Mouse (Mus musculus) kidney, postnatal 0 days (tissue): ENCODE measurements at regions not wholly inside any gene's neighbourhood (a gene's known extent, or its start where the extent isn't known, plus 50 kb on each side); places are given as distances from the start of the nearest gene placed in this dataset.
A peak's percentile ranks its signal among the peaks of the same experiment; 100 is the strongest.

Source experiments
- ATAC-seq: fragments of 200-750 bp; cut with Nextera tagmentation; replicated peaks from 2 replicates; pipeline ENCODE4 v1.8.0; 2017; ENCODE audit warnings: low read depth, moderate number of reproducible peaks, moderate TSS enrichment, moderate library complexity; ENCODE audit not compliant: low FRiP score
- DNase-seq: peaks from one replicate; pipeline ENCODE4 v3.0.0-alpha.2; 2016; ENCODE audit warnings: low spot score
- H3K27ac ChIP-seq: fragments of 300-500 bp; sonication (generic); 2 replicates; pipeline ENCODE4 v1.5.1; 2014; ENCODE audit warnings: mild to moderate bottlenecking
- H3K27me3 ChIP-seq: fragments of 300-500 bp; sonication (generic); 2 replicates; pipeline ENCODE4 v1.6.1; 2014; ENCODE audit warnings: low read length, mixed read lengths; ENCODE audit not compliant: insufficient read depth
- H3K36me3 ChIP-seq: fragments of 300-500 bp; sonication (generic); 2 replicates; pipeline ENCODE4 v1.6.1; 2014; ENCODE audit warnings: low read length, mixed read lengths; ENCODE audit not compliant: insufficient read depth
- H3K4me1 ChIP-seq: fragments of 300-500 bp; sonication (generic); replicated peaks from 2 replicates; pipeline ENCODE4 v1.6.1; 2014; ENCODE audit warnings: antibody characterized with exemption, low read length, mixed read lengths; ENCODE audit not compliant: insufficient read depth
- H3K4me2 ChIP-seq: fragments of 300-500 bp; sonication (generic); 2 replicates; pipeline ENCODE4 v1.6.1; 2014; ENCODE audit warnings: mild to moderate bottlenecking, low read length, moderate library complexity, mixed read lengths
- H3K4me3 ChIP-seq: fragments of 300-500 bp; sonication (generic); replicated peaks from 2 replicates; pipeline ENCODE4 v1.5.1; 2014; ENCODE audit warnings: low read depth, low read length
- H3K9ac ChIP-seq: fragments of 300-500 bp; sonication (generic); 2 replicates; pipeline ENCODE4 v1.6.1; 2014; ENCODE audit warnings: low read depth, low read length
- H3K9me3 ChIP-seq: fragments of 300-500 bp; sonication (generic); replicated peaks from 2 replicates; pipeline ENCODE4 v1.6.1; 2016; ENCODE audit warnings: low read length, inconsistent platforms, mixed read lengths
- CTCF ChIP-seq: IDR thresholded peaks from 2 replicates; pipeline ENCODE4 v1.5.1; 2016; ENCODE audit warnings: antibody characterized with exemption, low read depth, mild to moderate bottlenecking, moderate library complexity
- WGBS: fragments of 180-500 bp; shearing (Covaris S2); extraction: QIAGEN DNeasy Blood & Tissue Kit; methylation state at CpG from one replicate; pipeline ENCODE4 v1.1.7; 2014; 5-methylcytosine and 5-hydroxymethylcytosine counted together

DNA sequence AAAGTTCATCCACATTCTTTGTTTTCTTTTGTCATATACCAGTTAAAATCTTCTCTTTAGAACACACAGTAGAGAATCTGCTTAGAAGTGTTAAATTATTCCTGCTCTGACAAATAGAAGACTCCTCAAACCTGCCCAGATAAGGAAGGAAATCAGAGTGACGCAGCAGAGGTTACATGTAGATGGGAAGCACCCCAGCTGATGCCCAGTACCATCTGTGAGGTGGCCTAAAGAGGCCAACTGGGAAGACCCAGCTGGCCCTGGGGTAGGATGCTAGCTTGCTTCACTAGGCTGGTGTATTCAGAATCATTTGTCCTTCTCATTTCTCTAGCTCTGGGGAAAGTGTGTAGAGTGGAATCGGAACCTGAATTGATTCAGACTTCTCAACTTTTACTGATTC, 242.6 kb upstream of the Erbb4 start:
- WGBS = 89% methylated on average over 2 of the region's 2 CpGs
- H3K4me1 ChIP-seq = no peaks in the 10 kb centered on the region
- ATAC-seq (no peak), DNase-seq (no peak)
- no peaks in the 10 kb centered on the region for H3K27me3 ChIP-seq
- no peak for TF ChIP-seq CTCF
- H3K9me3 ChIP-seq = no peaks in the 10 kb centered on the region
- H3K9ac ChIP-seq = no peak overlapping the region
- no peak overlapping the region for H3K4me3 ChIP-seq
- H3K4me2 ChIP-seq = no peak overlapping the region
- H3K27ac ChIP-seq = no peak overlapping the region
- no peaks in the 10 kb centered on the region for H3K36me3 ChIP-seq

- DNase-seq (no peak), ATAC-seq (no peak)
- Histone ChIP-seq H3K4me2 (no peak overlapping the region), H3K9me3 (no peaks in the 10 kb centered on the region), H3K9ac (no peak overlapping the region), H3K4me3 (no peak overlapping the region), H3K27me3 (no peaks in the 10 kb centered on the region), H3K4me1 (no peaks in the 10 kb centered on the region), H3K27ac (no peak overlapping the region), H3K36me3 (no peaks in the 10 kb centered on the region)
- WGBS = 82% methylated on average over 6 of the region's 6 CpGs
- TF ChIP-seq CTCF = no peak
Measured at GRCm38 (mm10) chr1:69349826-69350225, 242.0 kb upstream of the Erbb4 start.

GRCm38 (mm10) chr1:69342100-69342499, 234.2 kb upstream of the Erbb4 start:
- Histone ChIP-seq H3K4me1 (no peaks in the 10 kb centered on the region), H3K9me3 (no peaks in the 10 kb centered on the region), H3K4me3 (no peak overlapping the region), H3K27me3 (no peaks in the 10 kb centered on the region), H3K36me3 (no peaks in the 10 kb centered on the region), H3K9ac (no peak overlapping the region), H3K27ac (no peak overlapping the region), H3K4me2 (no peak overlapping the region)
- no peak for TF ChIP-seq CTCF
- ATAC-seq = no peak
- 83% methylated on average over 4 of the region's 4 CpGs for WGBS
- DNase-seq = no peak

- H3K9ac ChIP-seq = no peak overlapping the region
- H3K36me3 ChIP-seq = no peaks in the 10 kb centered on the region
- no peaks in the 10 kb centered on the region for H3K9me3 ChIP-seq
- no peak overlapping the region for H3K27ac ChIP-seq
- 95% methylated on average over 4 of the region's 4 CpGs for whole genome bisulfite sequencing
- H3K27me3 ChIP-seq = no peaks in the 10 kb centered on the region
- no peak overlapping the region for H3K4me2 ChIP-seq
- no peak overlapping the region for H3K4me3 ChIP-seq
- no peak for TF ChIP-seq CTCF
- DNase-seq = no peak
- no peaks in the 10 kb centered on the region for H3K4me1 ChIP-seq
- ATAC-seq = no peak
Measured at GRCm38 (mm10) chr1:69340481-69340880, 232.6 kb upstream of the Erbb4 start.

DNA sequence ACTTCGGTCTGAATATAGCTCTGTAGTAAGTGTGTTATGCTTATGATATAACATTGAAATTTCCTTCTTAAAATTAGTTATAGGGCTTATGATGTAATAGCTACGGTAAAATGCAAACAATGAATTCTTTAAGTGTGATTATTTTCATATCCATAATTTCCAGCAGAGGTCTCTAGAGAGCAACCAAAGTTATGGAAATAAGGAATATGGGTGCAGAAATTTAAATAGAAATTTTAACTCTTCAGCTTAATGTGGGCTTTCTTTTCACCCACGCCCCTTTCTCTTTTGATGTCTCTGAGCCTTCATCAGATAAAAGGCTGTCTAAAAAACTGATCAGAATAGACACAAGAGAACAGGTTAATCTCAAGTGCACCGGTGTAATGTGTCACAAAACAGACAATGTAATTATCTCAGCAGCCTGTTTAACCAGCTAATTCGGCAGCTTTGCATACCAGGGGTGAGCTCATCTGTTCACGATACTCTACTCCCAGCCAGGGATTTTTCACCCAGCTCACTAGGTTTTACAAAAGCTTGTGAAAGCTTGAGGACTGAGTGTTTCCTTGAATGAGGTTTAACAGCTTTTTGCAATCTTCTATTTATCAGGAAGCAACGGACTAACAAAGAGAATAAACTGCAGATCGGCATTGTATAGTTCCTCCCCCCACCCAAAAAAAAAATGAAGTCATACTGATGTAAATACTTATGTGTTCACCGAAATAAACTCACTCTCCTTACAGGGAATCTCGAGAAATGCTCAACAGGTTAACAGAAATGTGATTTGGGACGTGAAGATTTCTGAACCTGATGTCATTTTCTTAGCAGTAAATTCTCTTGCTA, 223.8 kb upstream of the Erbb4 start:
- no peak overlapping the region for H3K27ac ChIP-seq
- peak; percentile 59 for DNase-seq
- 0 out of 2 replicates have a peak overlapping the region, but pooled peaks have one; percentile 4 for H3K4me3 ChIP-seq
- WGBS = 41% methylated on average over 11 of the region's 11 CpGs
- no peaks in the 10 kb centered on the region for H3K4me1 ChIP-seq
- no peak overlapping the region for H3K9ac ChIP-seq
- peak overlapping the region; percentile 31 for H3K4me2 ChIP-seq
- H3K36me3 ChIP-seq = no peaks in the 10 kb centered on the region
- peak; percentile 59 for TF ChIP-seq CTCF
- H3K9me3 ChIP-seq = no peaks in the 10 kb centered on the region
- no peak for ATAC-seq
- no peaks in the 10 kb centered on the region for H3K27me3 ChIP-seq

GRCm38 (mm10) chr1:69329399-69329798, 221.5 kb upstream of the Erbb4 start:
- ATAC-seq = no peak
- 73% methylated on average over 3 of the region's 3 CpGs for WGBS

More at GRCm38 (mm10) chr1:69329399-69329798, 221.5 kb upstream of the Erbb4 start:
- Histone ChIP-seq H3K4me2 (no peak overlapping the region), H3K9ac (no peak overlapping the region), H3K4me3 (no peak overlapping the region), H3K27me3 (no peaks in the 10 kb centered on the region), H3K36me3 (no peaks in the 10 kb centered on the region), H3K27ac (no peak overlapping the region), H3K9me3 (no peaks in the 10 kb centered on the region), H3K4me1 (no peaks in the 10 kb centered on the region)
- no peak for DNase-seq
- no peak for TF ChIP-seq CTCF
